Mouse (Mus musculus) midbrain, embryonic 10.5 days (tissue): ENCODE measurements around the gene Fcrl6. TPM values are rescaled to one million over a fixed set of nuclear protein-coding genes. Genes with fewer than 3 reads are reported as not detected.

Experiments used
- DNase-seq: peaks from one replicate; pipeline ENCODE4 v3.0.0-alpha.2; 2017; ENCODE audit warnings: low spot score
- H3K27ac ChIP-seq: fragments of 300-500 bp; sonication (generic); replicated peaks from 2 replicates; pipeline ENCODE4 v1.5.1; 2016; ENCODE audit warnings: mild to moderate bottlenecking
- H3K27me3 ChIP-seq: fragments of 300-500 bp; sonication (generic); 2 replicates; pipeline ENCODE4 v1.6.1; 2016; ENCODE audit warnings: low read depth, mild to moderate bottlenecking; ENCODE audit not compliant: poor library complexity, severe bottlenecking
- H3K36me3 ChIP-seq: fragments of 300-500 bp; sonication (generic); 2 replicates; pipeline ENCODE4 v1.6.1; 2016; ENCODE audit warnings: mild to moderate bottlenecking, moderate library complexity
- H3K4me1 ChIP-seq: fragments of 300-500 bp; sonication (generic); 2 replicates; pipeline ENCODE4 v1.6.1; 2016
- H3K4me3 ChIP-seq: fragments of 300-500 bp; sonication (generic); 2 replicates; pipeline ENCODE4 v1.5.1; 2016; ENCODE audit warnings: mild to moderate bottlenecking, moderate library complexity
- H3K9me3 ChIP-seq: fragments of 300-500 bp; sonication (generic); replicated peaks from 2 replicates; pipeline ENCODE4 v1.6.1; 2016; ENCODE audit warnings: mild to moderate bottlenecking
- WGBS: fragments of 180-500 bp; shearing (Covaris S2); methylation state at CpG from one replicate; pipeline ENCODE4 v1.1.7; 2016; 5-methylcytosine and 5-hydroxymethylcytosine counted together
- polyA plus RNA-seq: library from polyadenylated mRNA; unstranded; fragments of >200 nt; fragmentation: Nextera tagmentation; extraction: Ambion mirVana; gene quantifications from 2 replicates; pipeline ENCODE4 v1.2.1, GENCODE M21; 2016

Gene Fcrl6
- 0.22 and 0.42 TPM in 2 replicates for polyA plus RNA-seq

- no peak within 1 kb of the TSS for H3K27ac ChIP-seq
- no peak within 1 kb of the TSS for H3K4me3 ChIP-seq
- DNase-seq, result no peak
- WGBS, result 74% methylated on average over 1 of the region's 1 CpGs
- H3K27me3 ChIP-seq, result no peaks in the 10 kb centered on the region
- no peaks in the 10 kb centered on the region for H3K4me1 ChIP-seq
- H3K36me3 ChIP-seq, result no peaks in the 10 kb centered on the region
- H3K9me3 ChIP-seq, result no peaks in the 10 kb centered on the region
Observed at GRCm38 (mm10) chr1:172602326-172602725, at the start of gene Fcrl6. Gene Fcrl6 (minus strand): TSS chr1:172602551.

GRCm38 (mm10) chr1:172651288-172651987 lies 49.1 kb upstream of the Fcrl6 start:
- no peak for DNase-seq
- WGBS, result 91% methylated on average over 10 of the region's 10 CpGs
- Histone ChIP-seq H3K36me3 (no peaks in the 10 kb centered on the region), H3K4me1 (peaks cover 4% of the 10 kb centered on the region), H3K4me3 (no peak overlapping the region), H3K27ac (no peak overlapping the region), H3K9me3 (no peaks in the 10 kb centered on the region), H3K27me3 (no peaks in the 10 kb centered on the region)

DNA sequence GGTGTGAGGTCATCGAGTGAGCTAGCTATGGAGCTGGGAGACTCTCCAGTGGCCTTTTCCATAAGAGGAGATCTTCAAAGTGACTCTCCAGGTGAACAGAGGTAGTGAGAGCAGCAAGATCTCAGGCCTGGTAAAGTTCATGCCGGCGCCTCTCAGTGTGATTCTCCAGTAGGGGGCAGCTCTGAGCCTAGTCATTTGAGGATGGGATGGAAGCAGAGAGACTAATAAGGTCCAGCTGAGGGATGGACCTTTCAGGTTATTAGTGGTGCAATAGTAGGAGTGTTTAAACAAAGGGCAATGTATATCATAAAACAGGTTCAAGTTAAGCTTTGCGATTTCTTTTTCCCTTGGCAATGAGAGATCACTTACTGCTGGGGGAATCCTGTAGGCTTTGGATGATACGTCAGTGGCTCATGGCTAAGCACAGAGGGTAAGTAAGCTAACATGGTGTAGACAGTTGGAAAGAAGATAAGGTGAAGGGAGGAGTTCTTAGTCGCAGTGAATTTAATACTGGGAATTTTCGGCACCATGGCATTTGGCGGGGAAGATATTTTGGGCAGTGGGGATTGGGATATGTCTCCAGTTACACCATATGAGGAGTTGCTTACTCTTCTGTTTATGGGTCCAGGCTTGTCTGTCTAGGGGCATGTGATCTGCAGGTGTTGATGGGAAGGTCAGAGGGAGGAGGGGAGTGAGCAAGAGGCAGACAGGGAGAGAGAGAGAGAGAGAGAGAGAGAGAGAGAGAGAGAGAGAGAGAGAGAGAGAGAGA lies 48.4 kb upstream of the Fcrl6 start:
- Histone ChIP-seq H3K36me3 (no peaks in the 10 kb centered on the region), H3K4me1 (peaks cover 4% of the 10 kb centered on the region), H3K4me3 (no peak overlapping the region), H3K27ac (no peak overlapping the region), H3K27me3 (no peaks in the 10 kb centered on the region), H3K9me3 (no peaks in the 10 kb centered on the region)
- 59% methylated on average over 8 of the region's 8 CpGs for WGBS
- DNase-seq, result peak; percentile 28

DNA sequence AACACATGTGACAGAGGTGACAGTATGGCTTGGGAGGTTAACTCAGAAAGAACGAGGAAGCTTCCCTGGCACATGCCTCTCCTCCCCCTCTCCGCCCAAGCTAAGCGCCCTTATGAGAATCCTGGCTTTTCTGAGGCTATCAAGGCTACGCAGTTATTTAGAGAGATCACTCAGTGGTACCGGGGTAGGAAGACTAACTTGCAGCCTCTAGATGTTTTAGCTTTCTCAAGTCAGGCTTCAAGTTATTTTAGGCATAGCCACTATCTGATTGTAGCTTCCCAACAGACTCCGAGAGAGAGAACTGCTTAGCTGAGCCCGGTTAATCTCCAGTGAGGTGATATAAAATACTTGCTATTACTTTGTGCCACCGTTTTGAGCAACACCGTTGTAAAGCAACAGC lies 47.0 kb upstream of the Fcrl6 start:
- DNase-seq, result no peak
- no peaks in the 10 kb centered on the region for H3K27me3 ChIP-seq
- peaks cover 4% of the 10 kb centered on the region for H3K4me1 ChIP-seq
- H3K27ac ChIP-seq, result no peak overlapping the region
- H3K36me3 ChIP-seq, result no peaks in the 10 kb centered on the region
- no peak overlapping the region for H3K4me3 ChIP-seq
- WGBS, result 87% methylated on average over 9 of the region's 9 CpGs
- H3K9me3 ChIP-seq, result no peaks in the 10 kb centered on the region

DNA sequence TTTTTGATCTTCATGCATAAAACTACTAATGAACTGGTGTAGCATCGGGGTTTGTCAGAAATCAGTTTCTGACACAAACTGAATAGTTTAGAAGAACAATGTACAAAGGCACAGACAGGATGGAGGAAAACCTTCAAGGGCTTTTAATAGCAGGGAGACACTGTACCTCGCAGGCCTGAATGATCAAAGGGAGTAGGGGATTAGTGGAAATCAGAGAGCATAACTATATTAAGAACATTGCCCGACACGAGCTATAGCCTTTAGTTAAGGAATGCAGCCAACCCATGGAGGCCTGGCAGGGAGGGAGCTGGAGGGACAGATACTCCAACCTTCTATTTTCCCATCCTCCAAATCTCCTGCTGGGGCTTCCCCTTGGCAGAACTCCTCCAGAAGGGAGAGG lies 44.9 kb upstream of the Fcrl6 start:
- H3K27ac ChIP-seq, result no peak overlapping the region
- no peaks in the 10 kb centered on the region for H3K36me3 ChIP-seq
- no peak for DNase-seq
- WGBS, result 38% methylated on average over 4 of the region's 4 CpGs
- no peak overlapping the region for H3K4me3 ChIP-seq
- H3K4me1 ChIP-seq, result peaks cover 4% of the 10 kb centered on the region
- no peaks in the 10 kb centered on the region for H3K27me3 ChIP-seq
- H3K9me3 ChIP-seq, result no peaks in the 10 kb centered on the region

- 70% methylated on average over 2 of the region's 2 CpGs for WGBS
Observed at GRCm38 (mm10) chr1:172638781-172639180, 36.4 kb upstream of the Fcrl6 start.

DNA sequence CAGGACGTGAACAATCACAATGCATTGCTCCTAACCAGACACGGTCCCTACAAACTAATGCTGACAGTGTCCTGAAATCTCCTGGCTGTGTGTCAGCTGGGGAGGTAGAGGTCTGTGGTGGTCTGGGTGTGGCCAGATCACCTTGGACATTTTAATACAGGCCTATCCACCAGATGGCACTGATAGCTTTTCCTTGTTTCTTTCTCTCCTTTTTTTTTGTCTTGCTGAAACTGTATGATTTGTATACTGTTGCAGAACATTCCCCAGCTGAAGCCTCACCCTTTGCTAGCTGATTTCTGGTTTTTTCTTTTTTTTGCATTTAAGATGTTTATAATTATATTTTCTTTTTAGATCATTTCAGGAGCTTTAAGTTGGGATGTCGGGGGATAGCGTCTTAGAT lies 35.5 kb upstream of the Fcrl6 start:
- no peak for DNase-seq
- no peaks in the 10 kb centered on the region for H3K9me3 ChIP-seq
- H3K36me3 ChIP-seq, result no peaks in the 10 kb centered on the region
- H3K4me1 ChIP-seq, result no peaks in the 10 kb centered on the region
- H3K27ac ChIP-seq, result no peak overlapping the region
- H3K27me3 ChIP-seq, result no peaks in the 10 kb centered on the region
- 84% methylated on average over 4 of the region's 4 CpGs for WGBS
- H3K4me3 ChIP-seq, result no peak overlapping the region

More at GRCm38 (mm10) chr1:172638781-172639180, 36.4 kb upstream of the Fcrl6 start:
- H3K27ac ChIP-seq, result no peak overlapping the region
- no peaks in the 10 kb centered on the region for H3K27me3 ChIP-seq
- H3K4me3 ChIP-seq, result no peak overlapping the region
- no peaks in the 10 kb centered on the region for H3K9me3 ChIP-seq
- H3K36me3 ChIP-seq, result no peaks in the 10 kb centered on the region
- no peaks in the 10 kb centered on the region for H3K4me1 ChIP-seq
- no peak for DNase-seq

DNA sequence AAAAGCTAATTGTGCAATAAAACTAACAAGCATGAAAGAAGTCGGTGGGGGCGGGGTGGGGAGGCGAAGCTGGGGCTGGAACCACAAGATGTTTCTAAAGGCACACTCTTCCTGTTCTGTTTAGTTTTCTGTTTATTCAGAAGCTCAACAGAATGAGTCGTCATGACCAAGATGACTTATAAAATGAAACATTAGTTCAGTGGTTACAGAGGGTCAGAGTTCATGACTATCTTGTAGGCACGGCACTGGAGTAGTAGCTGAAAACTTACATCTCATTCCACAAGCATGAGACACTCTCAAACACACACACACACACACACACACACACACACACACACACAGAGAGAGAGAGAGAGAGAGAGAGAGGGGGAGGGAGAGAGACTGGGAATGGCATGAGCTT lies 33.9 kb upstream of the Fcrl6 start:
- H3K4me3 ChIP-seq, result no peak overlapping the region
- H3K4me1 ChIP-seq, result peaks cover 4% of the 10 kb centered on the region; the same call in 1 of the 2 replicates
- no peaks in the 10 kb centered on the region for H3K27me3 ChIP-seq
- H3K9me3 ChIP-seq, result no peaks in the 10 kb centered on the region
- no peaks in the 10 kb centered on the region for H3K36me3 ChIP-seq
- H3K27ac ChIP-seq, result no peak overlapping the region
- WGBS, result 92% methylated on average over 5 of the region's 5 CpGs
- DNase-seq, result no peak

DNA sequence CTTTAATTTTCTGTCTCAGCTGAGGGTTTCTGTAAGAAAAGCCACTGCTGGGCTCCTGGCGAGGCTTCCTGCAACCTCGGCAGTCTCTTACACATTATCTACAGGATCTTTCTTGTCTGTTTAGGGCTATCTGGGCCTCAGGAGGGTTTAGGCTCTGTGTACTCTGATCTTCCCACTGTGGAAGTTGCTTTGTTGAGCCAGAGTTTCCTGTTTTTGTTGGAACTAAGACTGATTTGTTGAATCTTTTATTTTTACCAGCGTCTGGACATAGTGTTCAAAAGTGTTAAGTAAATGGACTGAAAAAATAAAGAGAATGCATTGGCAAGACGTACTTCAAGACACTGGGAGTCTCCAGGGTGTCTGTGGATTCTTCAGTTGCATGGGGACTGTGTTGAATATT lies 32.9 kb upstream of the Fcrl6 start:
- Histone ChIP-seq H3K4me1 (peaks cover 4% of the 10 kb centered on the region; the same call in 1 of the 2 replicates), H3K4me3 (no peak overlapping the region), H3K9me3 (no peaks in the 10 kb centered on the region), H3K36me3 (no peaks in the 10 kb centered on the region), H3K27me3 (no peaks in the 10 kb centered on the region), H3K27ac (no peak overlapping the region)
- 72% methylated on average over 4 of the region's 4 CpGs for WGBS
- no peak for DNase-seq

DNA sequence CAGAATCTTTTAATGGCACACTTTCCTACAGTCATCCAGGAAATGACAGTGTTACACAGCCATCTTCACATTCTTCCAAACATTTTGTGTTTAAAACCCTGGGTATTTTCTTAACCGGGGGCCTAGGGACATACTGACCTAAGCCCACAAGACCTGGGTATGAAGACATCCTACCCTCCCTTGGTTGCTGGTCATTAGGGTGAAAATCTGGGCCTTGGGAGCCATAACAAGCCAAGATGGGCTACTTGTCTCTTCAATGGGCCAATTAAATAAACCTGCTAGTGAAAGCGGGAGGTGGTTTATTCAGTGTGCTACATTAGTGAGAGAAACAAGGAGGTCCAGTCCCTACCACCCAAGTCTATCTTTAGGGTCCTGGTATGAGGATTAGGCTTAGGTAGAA lies 31.8 kb upstream of the Fcrl6 start:
- DNase-seq, result no peak
- Histone ChIP-seq H3K27ac (no peak overlapping the region), H3K27me3 (no peaks in the 10 kb centered on the region), H3K4me3 (no peak overlapping the region), H3K36me3 (no peaks in the 10 kb centered on the region), H3K4me1 (peaks cover 4% of the 10 kb centered on the region; the same call in 1 of the 2 replicates), H3K9me3 (no peaks in the 10 kb centered on the region)
- 94% methylated on average over 2 of the region's 2 CpGs for WGBS

DNA sequence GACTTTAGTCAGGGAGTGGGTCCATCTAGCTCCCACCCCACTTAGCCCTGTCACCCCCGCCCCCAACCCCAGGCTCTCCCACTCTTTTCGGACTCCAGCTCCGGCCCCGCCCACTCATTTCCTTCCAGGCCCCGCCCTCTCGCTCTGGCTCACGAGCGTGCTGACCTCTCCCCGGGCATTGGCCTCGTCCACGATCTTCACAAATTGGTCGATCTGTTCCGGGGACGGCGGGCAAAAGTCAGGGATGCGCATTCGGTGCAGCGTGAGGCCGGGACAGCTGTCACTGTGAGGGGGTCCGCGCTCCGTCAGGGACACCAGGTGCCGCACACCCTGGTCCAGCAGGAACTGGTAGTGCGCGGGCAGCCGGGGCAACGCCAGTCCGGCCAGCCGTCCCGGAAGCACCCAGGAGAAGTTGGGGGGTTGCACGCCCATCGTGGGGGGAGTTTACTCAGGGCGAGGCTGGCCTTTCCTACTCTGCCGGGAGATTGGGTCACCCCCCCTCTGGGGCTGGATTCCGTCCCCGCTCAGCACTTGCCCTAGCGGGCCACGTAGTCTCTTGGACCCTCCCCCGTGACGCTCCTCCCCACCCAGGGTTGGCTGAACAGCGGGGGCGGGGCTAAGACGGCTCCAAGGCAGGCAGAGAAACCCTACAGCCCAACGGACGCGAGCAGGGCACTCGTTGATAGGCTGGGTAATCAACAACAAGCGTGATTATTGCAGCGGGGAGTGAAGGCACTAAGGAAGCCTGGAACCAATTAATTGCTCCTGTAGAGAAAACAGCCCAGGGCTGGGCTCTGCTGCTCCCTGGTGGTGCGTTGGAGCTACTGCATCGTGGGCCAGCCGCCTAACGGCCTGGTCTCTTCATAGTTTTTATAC lies 30.3 kb upstream of the Fcrl6 start, which contains the start of gene Dusp23:
Dusp23 (minus strand) TSS at position 512 of the 876 bp plus-strand sequence.
- peak within 1 kb of the TSS; percentile 86 for H3K27ac ChIP-seq
- H3K9me3 ChIP-seq, result no peaks in the 10 kb centered on the region
- WGBS, result under 1% methylated on average over 53 of the region's 53 CpGs
- peak; percentile 95 for DNase-seq
- peaks cover 4% of the 10 kb centered on the region; the same call in 1 of the 2 replicates for H3K4me1 ChIP-seq
- H3K27me3 ChIP-seq, result no peaks in the 10 kb centered on the region
- no peaks in the 10 kb centered on the region for H3K36me3 ChIP-seq
- peak within 1 kb of the TSS; percentile 70 for H3K4me3 ChIP-seq

DNA sequence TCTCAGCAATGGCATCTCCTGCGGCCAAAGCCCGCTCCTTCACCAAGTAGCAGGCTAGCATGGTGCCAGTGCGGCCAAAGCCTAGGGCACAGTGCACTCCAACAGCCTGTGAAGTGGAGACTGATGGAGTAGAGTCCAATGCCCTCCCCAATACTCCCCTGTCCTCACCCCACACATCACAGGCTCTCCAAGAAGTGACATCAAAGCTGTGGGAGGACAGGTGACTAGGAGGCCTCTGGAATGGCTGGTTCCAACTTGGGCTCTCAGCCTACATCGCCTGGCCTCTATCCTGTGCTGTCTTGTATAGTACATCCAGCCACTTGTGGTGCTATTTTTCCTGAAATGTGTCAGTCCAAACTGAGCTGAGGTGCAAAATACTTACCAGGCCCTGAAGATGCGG lies 29.4 kb upstream of the Fcrl6 start:
- Histone ChIP-seq H3K27me3 (no peaks in the 10 kb centered on the region), H3K9me3 (no peaks in the 10 kb centered on the region), H3K4me1 (peaks cover 4% of the 10 kb centered on the region; the same call in 1 of the 2 replicates), H3K27ac (no peak overlapping the region), H3K4me3 (no peak overlapping the region), H3K36me3 (no peaks in the 10 kb centered on the region)
- DNase-seq, result no peak
- whole genome bisulfite sequencing, result 89% methylated on average over 5 of the region's 5 CpGs
